Mouse (Mus musculus) embryonic facial prominence, embryonic 15.5 days (tissue): Measurements from ENCODE around the gene Ccdc17. TPM values are rescaled to one million over a fixed set of nuclear protein-coding genes. Genes with fewer than 3 reads are reported as not detected.

Experiments
- ATAC-seq: fragments of 200-750 bp; cut with Nextera tagmentation; 2 replicates; pipeline ENCODE4 v1.8.0; 2017; ENCODE audit warnings: low read depth, moderate TSS enrichment; ENCODE audit not compliant: insufficient number of reproducible peaks, low FRiP score, low TSS enrichment
- H3K27ac ChIP-seq: fragments of 300-500 bp; sonication (generic); replicated peaks from 2 replicates; pipeline ENCODE4 v1.5.1; 2015; ENCODE audit warnings: mild to moderate bottlenecking, inconsistent platforms
- H3K27me3 ChIP-seq: fragments of 300-500 bp; sonication (generic); 2 replicates; pipeline ENCODE4 v1.6.1; 2015; ENCODE audit warnings: inconsistent platforms
- H3K36me3 ChIP-seq: fragments of 300-500 bp; sonication (generic); 2 replicates; pipeline ENCODE4 v1.6.1; 2015; ENCODE audit warnings: mild to moderate bottlenecking, inconsistent platforms
- H3K4me1 ChIP-seq: fragments of 300-500 bp; sonication (generic); 2 replicates; pipeline ENCODE4 v1.6.1; 2015; ENCODE audit warnings: inconsistent platforms
- H3K4me2 ChIP-seq: fragments of 300-500 bp; sonication (generic); replicated peaks from 2 replicates; pipeline ENCODE4 v1.6.1; 2015; ENCODE audit warnings: mild to moderate bottlenecking, inconsistent platforms
- H3K4me3 ChIP-seq: fragments of 300-500 bp; sonication (generic); replicated peaks from 2 replicates; pipeline ENCODE4 v1.5.1; 2015; ENCODE audit warnings: mild to moderate bottlenecking, inconsistent platforms
- H3K9ac ChIP-seq: fragments of 300-500 bp; sonication (generic); 2 replicates; pipeline ENCODE4 v1.6.1; 2015; ENCODE audit warnings: inconsistent platforms
- H3K9me3 ChIP-seq: fragments of 300-500 bp; sonication (generic); replicated peaks from 2 replicates; pipeline ENCODE4 v1.6.1; 2016; ENCODE audit warnings: inconsistent platforms
- WGBS: fragments of 180-500 bp; shearing (Covaris S2); methylation state at CpG from one replicate; pipeline ENCODE4 v1.1.7; 2015; 5-methylcytosine and 5-hydroxymethylcytosine counted together
- polyA plus RNA-seq: library from polyadenylated mRNA; unstranded; fragments of >200 nt; fragmentation: Nextera tagmentation; extraction: Ambion mirVana; gene quantifications from 2 replicates; pipeline ENCODE4 v1.2.1, GENCODE M21; 2015

The Ccdc17 gene
- polyA plus RNA-seq, 1 experiment from 2014 or later, result 25.4 TPM

GRCm38 (mm10) chr4:116649411-116649810, 53.0 kb downstream of the Ccdc17 start:
- Histone ChIP-seq H3K4me2 (peak overlapping the region; percentile 68), H3K9ac (no peak overlapping the region), H3K27me3 (no peaks in the 10 kb centered on the region), H3K4me1 (peaks cover 38% of the 10 kb centered on the region), H3K9me3 (no peaks in the 10 kb centered on the region), H3K4me3 (peak overlapping the region; percentile 87), H3K27ac (no peak overlapping the region), H3K36me3 (peaks cover 19% of the 10 kb centered on the region)
- 100% methylated on average over 2 of the region's 2 CpGs for WGBS
- ATAC-seq, result no peak

Other genes starting within 250 kb of the Ccdc17 start
- gene Mast2, start 132.5 kb upstream of the Ccdc17 start, polyA plus RNA-seq, result 16.1 and 17.9 TPM in 2 replicates
- 12.2 and 12.3 TPM in 2 replicates for gene Ipp, start 89.1 kb upstream of the Ccdc17 start, polyA plus RNA-seq
- gene Tmem69, start 40.7 kb upstream of the Ccdc17 start, polyA plus RNA-seq, result 20.9 and 22.5 TPM in 2 replicates
- gene Gpbp1l1, start 39.0 kb upstream of the Ccdc17 start, polyA plus RNA-seq, result 29.7 and 31.4 TPM in 2 replicates
- gene Nasp, start 31.3 kb downstream of the Ccdc17 start, polyA plus RNA-seq, result 107 TPM in 2 replicates
- 777 and 798 TPM in 2 replicates for gene Akr1a1, start 55.0 kb downstream of the Ccdc17 start, polyA plus RNA-seq
- 1,053 and 1,174 TPM in 2 replicates for gene Prdx1, start 88.9 kb downstream of the Ccdc17 start, polyA plus RNA-seq
- gene Mmachc, start 111.8 kb downstream of the Ccdc17 start, polyA plus RNA-seq, result 21.8 and 22.8 TPM in 2 replicates
- gene Ccdc163, start 111.9 kb downstream of the Ccdc17 start, polyA plus RNA-seq, result 29.7 and 32.0 TPM in 2 replicates
- gene Tesk2, start 124.3 kb downstream of the Ccdc17 start, polyA plus RNA-seq, result 7.7 and 8.3 TPM in 2 replicates
- gene Toe1, start 211.0 kb downstream of the Ccdc17 start, polyA plus RNA-seq, result 35.6 and 36.4 TPM in 2 replicates
- 13.0 and 14.8 TPM in 2 replicates for gene Mutyh, start 211.1 kb downstream of the Ccdc17 start, polyA plus RNA-seq
- gene Hpdl, start 225.1 kb downstream of the Ccdc17 start, polyA plus RNA-seq, result 0.47 and 0.89 TPM in 2 replicates